Mouse (Mus musculus): ENCODE data around the gene Fbn1. TPM values are rescaled to one million over a fixed set of nuclear protein-coding genes. Genes with fewer than 3 reads are reported as not detected.
A peak's percentile ranks its signal among the peaks of the same experiment; 100 is the strongest.

The Fbn1 gene
- total RNA-seq, 2 experiments from 2014 or later = 58.1 to 62.0 TPM

GRCm38 (mm10) chr2:125263753-125264152 is 244.0 kb downstream of the Fbn1 start:
- intact Hi-C loops (cut with DNase I) = loop anchor here (5.0 kb wide), 1 partner anchor 339 kb away; no protein-coding TSS in a partner anchor
- no peak for DNase-seq

- intact Hi-C loops (cut with DNase I) = loop anchor here (5.0 kb wide), 1 partner anchor 339 kb away; no protein-coding TSS in a partner anchor
- DNase-seq = peak in 1 of 2 experiments; percentile 42
These were observed 244.7 kb downstream of the Fbn1 start for GRCm38 (mm10) chr2:125263056-125263455.

- DNase-seq = no peak
- intact Hi-C loops (cut with DNase I) = loop anchor here (5.0 kb wide), 1 partner anchor 342 kb away; no protein-coding TSS in a partner anchor
These were observed 247.5 kb downstream of the Fbn1 start for GRCm38 (mm10) chr2:125260326-125260725.

- intact Hi-C loops (cut with DNase I) = loop anchor here (5.0 to 10.0 kb wide), 2 partner anchors 343 to 465 kb away; partner anchors contain the start of gene Shc4
- no peak for DNase-seq
These were observed 248.3 kb downstream of the Fbn1 start for GRCm38 (mm10) chr2:125259230-125260120.

- intact Hi-C loops (cut with DNase I) = loop anchor here (10.0 kb wide), 1 partner anchor 469 kb away; the partner anchor contains the start of gene Shc4
- no peak for DNase-seq
These were observed 251.9 kb downstream of the Fbn1 start for GRCm38 (mm10) chr2:125255886-125256285.

GRCm38 (mm10) chr2:125254630-125255029 is 253.2 kb downstream of the Fbn1 start:
- intact Hi-C loops (cut with DNase I) = loop anchor here (5.0 to 10.0 kb wide), 2 partner anchors 353 to 470 kb away; partner anchors contain the start of gene Shc4
- no peak for DNase-seq

- no peak for DNase-seq
- intact Hi-C loops (cut with DNase I) = loop anchor here (5.0 to 10.0 kb wide), 2 partner anchors 354 to 471 kb away; partner anchors contain the start of gene Shc4
These were observed 254.1 kb downstream of the Fbn1 start for GRCm38 (mm10) chr2:125253699-125254098.

GRCm38 (mm10) chr2:125252275-125252674 is 255.5 kb downstream of the Fbn1 start:
- DNase-seq = peak in 1 of 2 experiments; percentile 33
- intact Hi-C loops (cut with DNase I) = loop anchor here (5.0 to 10.0 kb wide), 2 partner anchors 355 to 473 kb away; partner anchors contain the start of gene Shc4

- no peak for DNase-seq
- intact Hi-C loops (cut with DNase I) = loop anchor here (5.0 to 10.0 kb wide), 2 partner anchors 356 to 473 kb away; partner anchors contain the start of gene Shc4
These were observed 256.0 kb downstream of the Fbn1 start for GRCm38 (mm10) chr2:125251781-125252180.

Other genes with a start within 250 kb of the Fbn1 start
- under 1 TPM in 1 of 2 experiments, not detected in 1; 0.10 TPM for gene Gm9913, start 2.9 kb downstream of the Fbn1 start, total RNA-seq (2021)
- 1 to 10 TPM in 1 of 2 experiments, under 1 TPM in 1; 0.99 to 1.2 TPM for gene Cep152, start 117.1 kb upstream of the Fbn1 start, total RNA-seq (2021)
- gene Eid1, start 165.1 kb upstream of the Fbn1 start, total RNA-seq (2021) = 10 to 100 TPM; 23.0 to 27.9 TPM
- 1 to 10 TPM in 1 of 2 experiments, under 1 TPM in 1; 0.61 to 1.3 TPM for gene Shc4, start 216.2 kb upstream of the Fbn1 start, total RNA-seq (2021)

Data from gastrocnemius, postnatal 36 days (tissue).